Mouse (Mus musculus) limb, embryonic 11.5 days (tissue): ENCODE data around the gene Rrbp1. TPM values are rescaled to one million over a fixed set of nuclear protein-coding genes. Genes with fewer than 3 reads are reported as not detected.
A peak's percentile ranks its signal among the peaks of the same experiment; 100 is the strongest.

Source experiments
- ATAC-seq: fragments of 200-750 bp; cut with Nextera tagmentation; 2 replicates; pipeline ENCODE4 v1.8.0; 2017; ENCODE audit warnings: low read depth; ENCODE audit not compliant: insufficient number of reproducible peaks, low FRiP score, low TSS enrichment
- DNase-seq: peaks from one replicate; pipeline ENCODE4 v3.0.0-alpha.2; 2015; ENCODE audit warnings: low spot score
- H3K27ac ChIP-seq: fragments of 300-500 bp; sonication (generic); replicated peaks from 2 replicates; pipeline ENCODE4 v1.5.1; 2014; ENCODE audit warnings: low read depth, mild to moderate bottlenecking, low read length
- H3K27me3 ChIP-seq: fragments of 300-500 bp; sonication (generic); 2 replicates; pipeline ENCODE4 v1.6.1; 2014; ENCODE audit warnings: mild to moderate bottlenecking, low read length, mixed read lengths; ENCODE audit not compliant: control insufficient read depth, insufficient read depth
- H3K36me3 ChIP-seq: fragments of 300-500 bp; sonication (generic); 2 replicates; pipeline ENCODE4 v1.6.1; 2014; ENCODE audit warnings: mild to moderate bottlenecking, low read length, moderate library complexity, mixed read lengths; ENCODE audit not compliant: control insufficient read depth, insufficient read depth
- H3K4me1 ChIP-seq: fragments of 300-500 bp; sonication (generic); 2 replicates; pipeline ENCODE4 v1.6.1; 2014; ENCODE audit warnings: low read length, mixed read lengths; ENCODE audit not compliant: control insufficient read depth, insufficient read depth
- H3K4me2 ChIP-seq: fragments of 300-500 bp; sonication (generic); 2 replicates; pipeline ENCODE4 v1.6.1; 2014; ENCODE audit warnings: low read depth, mild to moderate bottlenecking, moderate library complexity; ENCODE audit not compliant: severe bottlenecking
- H3K4me3 ChIP-seq: fragments of 300-500 bp; sonication (generic); 2 replicates; pipeline ENCODE4 v1.5.1; 2014; ENCODE audit warnings: low read depth, low read length
- H3K9ac ChIP-seq: fragments of 300-500 bp; sonication (generic); 2 replicates; pipeline ENCODE4 v1.6.1; 2014; ENCODE audit warnings: mild to moderate bottlenecking, low read length
- H3K9me3 ChIP-seq: fragments of 300-500 bp; sonication (generic); 2 replicates; pipeline ENCODE4 v1.6.1; 2016; ENCODE audit warnings: low read length; ENCODE audit not compliant: control insufficient read depth
- WGBS: fragments of 180-500 bp; shearing (Covaris S2); extraction: QIAGEN DNeasy Blood & Tissue Kit; methylation state at CpG from one replicate; pipeline ENCODE4 v1.1.7; 2014; 5-methylcytosine and 5-hydroxymethylcytosine counted together
- polyA plus RNA-seq: library from polyadenylated mRNA; unstranded; fragments of >200 nt; fragmentation: Nextera tagmentation; extraction: Ambion mirVana; gene quantifications from 2 replicates; pipeline ENCODE4 v1.2.1, GENCODE M21; 2014

Gene Rrbp1
- polyA plus RNA-seq: 57.0 and 68.1 TPM in 2 replicates

DNA sequence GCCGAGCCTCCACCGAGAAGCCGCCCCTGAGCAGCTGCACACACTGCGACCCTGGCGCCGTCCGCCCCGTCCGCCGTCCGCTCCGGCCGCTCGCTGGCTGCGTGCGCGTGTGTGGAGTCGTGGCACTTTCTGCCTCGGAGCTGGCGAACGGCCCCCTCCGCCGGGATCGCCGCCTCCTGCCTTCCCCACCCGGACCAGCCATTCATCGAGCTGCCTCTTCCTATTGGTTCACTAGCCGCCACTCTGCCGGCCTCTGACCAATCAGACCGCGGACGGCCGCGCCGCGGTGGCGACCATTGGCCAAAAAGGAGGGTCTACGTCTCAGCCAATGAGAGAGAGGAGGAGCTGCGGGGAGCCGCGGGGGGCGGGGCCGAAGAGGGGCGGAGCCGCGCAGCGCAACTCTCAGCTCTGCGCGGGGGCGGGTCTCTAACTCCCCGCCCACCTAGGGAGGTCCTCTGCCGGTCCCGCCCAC, at the start of gene Rrbp1:
TSS of gene Rrbp1 (minus strand) at position 184 of the 472 bp plus-strand sequence.
- Histone ChIP-seq H3K36me3 (no peaks in the 10 kb centered on the region), H3K9me3 (no peaks in the 10 kb centered on the region), H3K4me3 (peak within 1 kb of the TSS; percentile 83), H3K27ac (peak within 1 kb of the TSS; percentile 89), H3K4me2 (peak within 1 kb of the TSS; percentile 75), H3K9ac (peak within 1 kb of the TSS; percentile 87), H3K4me1 (peaks cover 2% of the 10 kb centered on the region; the same call in 1 of the 2 replicates), H3K27me3 (no peaks in the 10 kb centered on the region)
- ATAC-seq: peak; percentile 98
- 0% methylated on average over 51 of the region's 53 CpGs for WGBS
- peak; percentile 98 for DNase-seq

DNA sequence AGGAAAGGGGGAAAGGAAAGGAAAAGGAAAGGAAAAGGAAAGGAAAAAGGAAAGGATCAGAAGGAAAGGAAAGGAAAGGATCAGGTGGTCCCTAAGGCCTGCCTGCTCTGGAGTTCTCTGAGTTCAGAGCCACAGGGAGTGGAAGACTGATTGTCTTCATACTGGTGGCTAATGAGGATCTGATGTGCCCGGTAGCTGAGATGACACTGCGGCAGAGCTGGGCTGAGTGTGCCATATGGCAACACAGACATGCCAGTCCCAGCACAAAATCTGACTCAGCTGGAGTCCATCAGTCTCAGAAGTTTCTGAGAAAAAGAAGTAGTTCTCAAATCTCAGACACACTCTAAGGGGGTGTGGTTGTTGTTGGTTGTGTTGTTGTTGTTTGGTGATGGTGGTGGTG, 46.7 kb upstream of the Rrbp1 start:
- Histone ChIP-seq H3K4me1 (no peaks in the 10 kb centered on the region), H3K4me2 (no peak overlapping the region), H3K9me3 (no peaks in the 10 kb centered on the region), H3K27me3 (no peaks in the 10 kb centered on the region), H3K9ac (no peak overlapping the region), H3K27ac (no peak overlapping the region), H3K36me3 (no peaks in the 10 kb centered on the region), H3K4me3 (no peak overlapping the region)
- DNase-seq (no peak), ATAC-seq (no peak)
- WGBS: 70% methylated on average over 2 of the region's 2 CpGs

DNA sequence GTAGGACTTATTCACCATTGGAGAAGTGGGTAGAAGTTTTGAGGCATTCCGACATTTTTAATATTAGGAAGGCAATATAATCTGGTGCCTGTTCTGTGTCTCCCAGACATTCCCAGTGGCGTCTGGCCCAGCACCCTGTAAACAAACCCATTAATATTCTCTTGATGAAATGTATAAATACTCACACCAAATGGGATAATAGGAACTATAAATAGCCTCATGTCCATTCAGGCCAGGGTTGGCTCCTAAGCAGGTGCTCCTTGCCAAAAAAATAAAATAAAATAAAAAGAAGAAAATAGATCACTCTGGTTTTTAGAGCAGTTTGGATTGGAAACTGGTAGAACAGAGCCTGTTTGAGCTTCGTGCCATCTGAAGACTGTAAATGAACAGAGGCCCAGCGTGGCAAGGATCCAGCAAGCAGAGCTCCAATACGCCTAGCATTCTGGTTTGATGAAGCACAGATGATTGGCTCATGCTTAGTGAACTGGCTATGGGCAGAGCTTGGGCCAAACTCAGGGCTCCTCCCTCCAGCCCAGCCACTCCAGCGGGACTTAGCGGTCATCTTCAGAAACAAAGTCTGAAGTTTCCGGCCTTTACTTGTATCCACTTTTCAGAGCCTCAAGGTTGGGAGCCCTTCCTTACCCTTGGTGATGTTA, 41.5 kb upstream of the Rrbp1 start:
- no peaks in the 10 kb centered on the region for H3K4me1 ChIP-seq
- no peak for ATAC-seq

DNA sequence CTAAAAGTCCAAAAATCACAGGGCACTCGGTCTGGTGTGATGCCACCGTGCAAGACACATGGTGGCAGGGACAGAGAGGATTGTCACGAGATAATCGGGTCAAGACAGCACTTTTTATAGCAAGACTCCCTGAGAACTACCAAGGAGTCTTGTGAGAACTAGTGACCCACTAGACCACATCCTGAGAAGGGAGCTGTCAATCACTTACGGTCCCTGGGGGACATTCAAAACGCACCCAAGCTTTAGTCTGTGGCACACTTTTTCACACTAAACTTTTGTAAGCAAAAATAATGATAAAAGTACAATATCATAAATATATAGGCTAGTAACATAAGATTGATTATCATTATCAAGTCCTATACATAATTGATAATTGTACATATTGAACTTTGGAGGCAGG, 39.8 kb upstream of the Rrbp1 start:
- H3K36me3 ChIP-seq: no peaks in the 10 kb centered on the region
- WGBS: 90% methylated on average over 6 of the region's 6 CpGs
- no peaks in the 10 kb centered on the region for H3K9me3 ChIP-seq
- H3K27ac ChIP-seq: no peak overlapping the region
- ATAC-seq (no peak), DNase-seq (no peak)
- no peaks in the 10 kb centered on the region for H3K27me3 ChIP-seq
- H3K4me1 ChIP-seq: no peaks in the 10 kb centered on the region
- no peak overlapping the region for H3K4me2 ChIP-seq
- no peak overlapping the region for H3K9ac ChIP-seq
- H3K4me3 ChIP-seq: no peak overlapping the region

More for the DNA sequence above, 41.5 kb upstream of the Rrbp1 start:
- Histone ChIP-seq H3K4me3 (no peak overlapping the region), H3K36me3 (no peaks in the 10 kb centered on the region), H3K9ac (no peak overlapping the region), H3K27me3 (no peaks in the 10 kb centered on the region), H3K4me2 (no peak overlapping the region), H3K27ac (no peak overlapping the region), H3K9me3 (no peaks in the 10 kb centered on the region)
- no peak for DNase-seq
- 92% methylated on average over 8 of the region's 8 CpGs for WGBS

DNA sequence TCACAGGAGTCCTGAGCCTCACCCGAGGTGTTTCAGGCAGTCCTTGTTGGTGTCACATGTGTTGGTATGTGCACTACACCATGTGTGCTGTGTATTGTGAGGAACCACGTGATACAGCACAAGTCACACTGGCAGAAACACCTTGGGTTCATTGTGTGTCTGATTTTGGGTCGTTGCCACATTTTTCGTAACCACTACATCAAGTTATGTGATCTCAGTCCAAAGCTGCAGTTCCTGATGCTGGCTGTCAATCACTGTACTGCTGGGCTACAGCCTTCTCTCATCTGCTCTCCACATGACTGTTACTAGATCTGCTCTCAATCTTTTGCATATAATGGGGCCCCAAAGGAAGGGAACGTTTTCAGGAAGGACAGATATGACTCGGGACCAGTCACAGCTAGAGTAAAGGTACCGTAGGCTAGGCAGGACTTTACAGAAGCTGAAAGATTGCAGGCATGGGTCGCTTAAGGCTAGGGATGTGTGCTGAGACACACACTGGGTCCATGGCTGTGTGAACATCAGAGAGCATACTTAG, 39.1 kb upstream of the Rrbp1 start:
- Histone ChIP-seq H3K4me2 (no peak overlapping the region), H3K4me3 (no peak overlapping the region), H3K9ac (no peak overlapping the region), H3K9me3 (no peaks in the 10 kb centered on the region), H3K4me1 (no peaks in the 10 kb centered on the region), H3K27me3 (no peaks in the 10 kb centered on the region), H3K27ac (no peak overlapping the region), H3K36me3 (no peaks in the 10 kb centered on the region)
- DNase-seq (no peak), ATAC-seq (no peak)
- 81% methylated on average over 8 of the region's 8 CpGs for WGBS

DNA sequence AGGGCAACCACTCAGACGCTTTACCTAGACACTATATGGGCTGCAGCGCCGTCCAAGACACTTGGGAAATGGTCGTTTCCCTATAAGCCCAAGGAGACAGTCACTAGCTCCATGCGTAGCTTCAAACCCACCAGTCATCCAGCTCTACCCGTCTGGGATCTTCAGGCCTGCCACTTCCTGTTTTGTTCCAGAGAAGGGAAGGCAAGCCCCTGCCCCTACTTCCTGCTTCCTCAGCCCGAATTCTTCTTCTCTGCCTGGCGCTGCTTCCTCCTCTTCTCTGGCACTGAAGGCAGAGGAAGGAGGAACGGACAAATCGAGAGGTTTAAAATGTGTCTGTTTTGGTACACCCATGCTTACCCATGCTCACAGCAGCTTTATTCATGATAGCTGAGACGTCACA, 35.9 kb upstream of the Rrbp1 start:
- no peaks in the 10 kb centered on the region for H3K27me3 ChIP-seq
- H3K4me3 ChIP-seq: no peak overlapping the region
- no peak overlapping the region for H3K9ac ChIP-seq
- no peak overlapping the region for H3K27ac ChIP-seq
- WGBS: 76% methylated on average over 11 of the region's 11 CpGs
- H3K4me2 ChIP-seq: no peak overlapping the region
- no peaks in the 10 kb centered on the region for H3K4me1 ChIP-seq
- DNase-seq (no peak), ATAC-seq (no peak)
- 0 out of 2 replicates have a peak, but pooled peaks cover 4% of the 10 kb centered on the region for H3K9me3 ChIP-seq
- H3K36me3 ChIP-seq: no peaks in the 10 kb centered on the region

DNA sequence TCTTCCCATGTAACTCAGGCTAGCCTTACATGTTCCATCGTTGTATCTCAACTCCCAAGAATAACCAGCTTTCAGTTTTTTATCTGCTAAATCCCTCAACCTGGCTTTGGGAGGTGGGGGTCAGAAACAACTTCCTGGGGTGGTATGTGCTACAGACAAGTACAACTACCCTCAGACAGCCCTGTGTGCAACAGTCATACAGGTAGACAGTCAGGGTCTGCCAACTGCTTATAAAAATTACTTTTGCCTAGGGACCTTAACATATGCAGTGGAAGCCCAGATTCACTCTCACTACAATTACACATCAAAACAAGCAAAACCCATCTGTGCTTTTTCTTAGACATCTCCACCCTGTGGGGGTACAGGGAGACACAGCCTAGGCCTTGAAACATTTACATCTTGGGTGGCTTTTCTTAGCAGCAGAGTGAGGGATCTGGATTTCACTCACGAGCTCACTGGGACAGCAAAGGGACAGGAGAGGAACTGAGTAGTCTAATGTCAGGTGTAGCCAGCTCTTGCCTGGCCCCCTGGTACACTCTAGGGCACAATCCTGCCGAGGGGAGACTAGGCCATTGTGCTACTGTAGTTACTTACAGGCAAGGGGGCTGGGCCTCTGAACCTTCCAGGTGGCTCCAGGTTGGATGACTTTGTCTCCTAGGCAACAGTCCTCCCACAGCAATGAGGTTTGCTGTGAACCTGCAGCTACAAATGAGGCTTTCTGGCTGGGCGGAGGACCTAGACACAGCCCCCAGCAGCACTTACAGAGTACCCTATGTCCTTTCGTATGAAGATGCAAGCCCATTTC, 34.9 kb upstream of the Rrbp1 start:
- no peak overlapping the region for H3K9ac ChIP-seq
- no peaks in the 10 kb centered on the region for H3K27me3 ChIP-seq
- H3K4me1 ChIP-seq: no peaks in the 10 kb centered on the region
- no peak for ATAC-seq
- H3K36me3 ChIP-seq: no peaks in the 10 kb centered on the region
- no peak overlapping the region for H3K4me2 ChIP-seq
- no peak overlapping the region for H3K27ac ChIP-seq
- 0 out of 2 replicates have a peak, but pooled peaks cover 4% of the 10 kb centered on the region for H3K9me3 ChIP-seq
- WGBS: 66% methylated on average over 5 of the region's 5 CpGs
- no peak for DNase-seq
- no peak overlapping the region for H3K4me3 ChIP-seq

DNA sequence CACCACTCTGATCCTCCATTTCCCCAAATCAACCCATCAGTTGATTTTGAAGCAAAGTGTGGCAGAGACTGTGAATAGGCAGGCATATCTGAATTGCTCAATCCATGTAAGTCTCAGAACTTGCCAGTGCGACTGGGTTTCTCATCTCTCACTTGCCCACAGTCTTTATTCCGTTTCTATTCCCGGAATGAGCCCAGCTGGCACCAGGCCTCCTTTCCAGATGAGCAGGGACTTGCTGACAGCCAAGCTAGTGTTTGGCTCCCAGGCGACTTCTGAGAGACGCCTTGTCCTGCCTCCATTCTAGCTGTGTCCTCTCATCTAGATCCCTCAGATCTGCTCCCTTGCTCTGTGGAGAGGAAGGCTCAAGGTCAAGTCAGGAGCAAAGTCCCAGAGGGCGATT, 33.7 kb upstream of the Rrbp1 start:
- no peaks in the 10 kb centered on the region for H3K4me1 ChIP-seq
- H3K36me3 ChIP-seq: no peaks in the 10 kb centered on the region
- no peak for ATAC-seq
- DNase-seq: no peak
- H3K9me3 ChIP-seq: 0 out of 2 replicates have a peak, but pooled peaks cover 4% of the 10 kb centered on the region
- WGBS: 86% methylated on average over 6 of the region's 6 CpGs
- H3K4me3 ChIP-seq: no peak overlapping the region
- H3K9ac ChIP-seq: no peak overlapping the region
- no peak overlapping the region for H3K27ac ChIP-seq
- no peak overlapping the region for H3K4me2 ChIP-seq
- no peaks in the 10 kb centered on the region for H3K27me3 ChIP-seq
